Mouse (Mus musculus) ES-Bruce4 (cell line): ENCODE measurements around the gene Rad9a.

Source experiments
- CTCF ChIP-seq: IDR thresholded peaks from one replicate; pipeline ENCODE4 v1.8.1; 2011; ENCODE audit warnings: low read depth, low read length
- POLR2A ChIP-seq: IDR thresholded peaks from one replicate; pipeline ENCODE4 v1.8.1; 2011; ENCODE audit warnings: low read length; ENCODE audit not compliant: insufficient read depth

- TF ChIP-seq CTCF (no peak), POLR2A (no peak)
Measured at GRCm38 (mm10) chr19:4220957-4221743, 19.7 kb upstream of the Rad9a start.
